Mouse (Mus musculus): ENCODE results near the gene Mansc1.

DNA sequence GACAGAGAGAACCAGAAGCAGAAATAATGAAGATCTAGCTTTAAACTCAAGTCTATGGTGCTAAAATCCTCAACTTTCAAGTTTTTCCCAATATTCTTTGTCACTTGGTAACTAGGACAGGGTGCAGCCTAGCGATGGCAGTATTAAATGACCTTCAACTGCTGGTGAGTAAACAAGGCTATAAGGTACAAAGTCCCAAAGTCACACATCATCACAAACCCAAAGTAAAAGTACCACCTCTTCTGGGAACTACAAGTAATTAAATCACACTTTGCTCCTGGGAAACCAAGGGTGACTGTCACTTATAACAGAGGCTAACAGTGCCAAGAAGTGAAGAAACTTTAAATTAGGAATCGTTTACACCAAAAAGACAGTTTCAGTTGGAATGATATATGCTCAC is 67.7 kb downstream of the Mansc1 start:
- TF ChIP-seq CTCF (IDR thresholded peaks at IDR 0.05) (no peak), EP300 (IDR thresholded peaks at IDR 0.05) (no peak)
